22 mouse cellular contexts compared by ENCODE assay signal in the genomic region with DNA sequence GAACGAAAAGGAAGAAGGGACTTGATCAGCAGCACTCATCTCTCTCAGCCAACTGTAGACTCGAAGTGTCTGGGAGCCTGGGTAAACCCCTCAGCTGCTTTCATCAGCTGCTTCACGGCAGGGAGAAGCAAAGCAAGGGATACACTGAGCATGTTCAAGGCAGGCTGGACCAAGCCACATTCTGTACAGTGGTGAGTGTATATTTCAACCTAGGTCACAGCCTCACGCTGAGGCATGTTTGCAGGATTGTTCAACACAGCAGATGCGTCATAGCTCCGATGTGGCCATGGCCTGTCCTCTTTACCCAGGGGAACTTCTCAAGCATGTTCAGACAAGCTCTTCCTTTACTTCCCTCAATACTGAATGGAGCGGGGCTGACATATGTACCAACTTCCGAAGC.
DNase-seq lines count a peak whose midpoint lies in the region; ATAC-seq and TF ChIP-seq lines count a peak whose summit lies in the region.
"Had no signal": no experiment of that assay in that cellular context is flagged by ENCODE, and none has a peak within 500 bp of the region (broad histone marks: within the 10 kb centered on the region; RNA-seq: fewer than 3 reads in every experiment).

No protein-coding gene starts in this region.

- TF ChIP-seq POLR2A in CH12.LX (IDR thresholded peaks at IDR 0.05; ENCODE audit: low read depth, low read length) = no peak

- peak; percentile 47; the same call in 1 of the 2 replicates for ATAC-seq in embryonic facial prominence, embryonic 14.5 days (ENCODE audit: low read depth)
- no peak for ATAC-seq in megakaryocyte, adult 5-6 weeks (ENCODE audit: poor library complexity, severe bottlenecking)
- ATAC-seq in stomach, embryonic 15.5 days (ENCODE audit: insufficient read depth, low FRiP score, low read depth) = peak; percentile 14; the same call in 1 of the 2 replicates
- ATAC-seq: CD4-positive, CD25-positive, alpha-beta regulatory T cell, adult 4 months; forebrain, embryonic 15.5 days had no signal

- H3K36me3 ChIP-seq in embryonic facial prominence, embryonic 14.5 days (ENCODE audit: control insufficient read depth, insufficient read depth, low read length) = no peaks in the 10 kb centered on the region
- H3K36me3 ChIP-seq in embryonic facial prominence, embryonic 10.5 days (replicated peaks) = no peaks in the 10 kb centered on the region
- H3K36me3 ChIP-seq in megakaryocyte, embryonic 14.5 days (replicated peaks; ENCODE audit: low read length) = no peaks in the 10 kb centered on the region
- H3K36me3 ChIP-seq in CH12.LX (replicated peaks in 1 of 2; ENCODE audit: control insufficient read depth in 1 of 2, insufficient read depth in 1 of 2, low read length in 1 of 2) = no peaks in the 10 kb centered on the region
- H3K36me3 ChIP-seq in stomach, embryonic 15.5 days = no peaks in the 10 kb centered on the region
- H3K36me3 ChIP-seq: embryonic facial prominence, embryonic 15.5 days; forebrain, embryonic 15.5 days; heart, embryonic 12.5 days; hindbrain, embryonic 10.5 days had no signal

- peaks cover 9% of the 10 kb centered on the region; the same call in 1 of the 2 replicates for H3K4me1 ChIP-seq in embryonic facial prominence, embryonic 14.5 days (ENCODE audit: control insufficient read depth, insufficient read depth, low read length)
- H3K4me1 ChIP-seq in embryonic facial prominence, embryonic 10.5 days = peaks cover 16% of the 10 kb centered on the region
- no peaks in the 10 kb centered on the region for H3K4me1 ChIP-seq in megakaryocyte, embryonic 14.5 days
- H3K4me1 ChIP-seq in CH12.LX (ENCODE audit: control insufficient read depth in 1 of 2, insufficient read depth in 2 of 2) = peaks cover 3 to 8% of the 10 kb centered on the region in 2 experiments; a peak in 3 of 4 replicates
- no peaks in the 10 kb centered on the region for H3K4me1 ChIP-seq in stomach, embryonic 15.5 days
- H3K4me1 ChIP-seq: forebrain, embryonic 15.5 days had no signal

- H3K4me3 ChIP-seq in embryonic facial prominence, embryonic 14.5 days (ENCODE audit: low read depth, low read length) = no peak overlapping the region
- no peak overlapping the region for H3K4me3 ChIP-seq in embryonic facial prominence, embryonic 10.5 days
- peak overlapping the region; percentile 40 for H3K4me3 ChIP-seq in megakaryocyte, embryonic 14.5 days (replicated peaks)
- no peak overlapping the region for H3K4me3 ChIP-seq in CH12.LX (replicated peaks in 1 of 3; ENCODE audit: low read depth in 2 of 3, low read length in 2 of 3, poor library complexity in 1 of 3)
- H3K4me3 ChIP-seq in stomach, embryonic 15.5 days (replicated peaks) = no peak overlapping the region
- H3K4me3 ChIP-seq: embryonic facial prominence, embryonic 15.5 days; erythroblast, embryonic 14.5 days; forebrain, embryonic 15.5 days; heart, adult 2 months; heart, embryonic 12.5 days; hindbrain, embryonic 10.5 days had no signal

- DNase-seq in embryonic facial prominence, embryonic 14.5 days (ENCODE audit: low spot score) = peak; percentile 11
- DNase-seq in embryonic facial prominence, embryonic 10.5 days (ENCODE audit: low spot score) = no peak
- no peak for DNase-seq in CH12.LX (ENCODE audit: extremely low read depth)
- DNase-seq in cerebellum, postnatal 25 days = no peak
- DNase-seq in ovary, postnatal 36 days (ENCODE audit: low spot score) = no peak
- DNase-seq: adrenal gland, postnatal 10 days; B cell, adult 2 months; cerebellum, adult 11-12 months; cerebellum, adult 9-10 months; cerebellum, postnatal 36 days; gastrocnemius, postnatal 36 days; heart, adult 2 months had no signal

- no peak overlapping the region for H3K9ac ChIP-seq in embryonic facial prominence, embryonic 14.5 days (ENCODE audit: low read depth, low read length)
- no peak overlapping the region for H3K9ac ChIP-seq in CH12.LX (ENCODE audit: insufficient read depth, low read depth)
- H3K9ac ChIP-seq in stomach, embryonic 15.5 days = no peak overlapping the region
- H3K9ac ChIP-seq: embryonic facial prominence, embryonic 15.5 days; forebrain, embryonic 15.5 days; heart, embryonic 12.5 days had no signal

- 68% methylated on average over 8 of the region's 8 CpGs for WGBS in embryonic facial prominence, embryonic 14.5 days
- 83% methylated on average over 8 of the region's 8 CpGs for WGBS in embryonic facial prominence, embryonic 10.5 days
- 68% methylated on average over 8 of the region's 8 CpGs for WGBS in stomach, embryonic 15.5 days

- in situ Hi-C loops in CH12.LX (cut with MboI; ENCODE audit: low pct_ligation_motif_present, low pct_unique_long_range_greater_than_20kb, low sequenced_read_pairs) = no loop called here

- no peaks in the 10 kb centered on the region for H3K27me3 ChIP-seq in embryonic facial prominence, embryonic 14.5 days (replicated peaks; ENCODE audit: control insufficient read depth, insufficient read depth, low read length)
- H3K27me3 ChIP-seq in embryonic facial prominence, embryonic 10.5 days (replicated peaks; ENCODE audit: low read depth, poor library complexity, severe bottlenecking) = no peaks in the 10 kb centered on the region
- H3K27me3 ChIP-seq in megakaryocyte, embryonic 14.5 days (replicated peaks) = no peaks in the 10 kb centered on the region
- H3K27me3 ChIP-seq in CH12.LX (replicated peaks) = no peaks in the 10 kb centered on the region
- H3K27me3 ChIP-seq in stomach, embryonic 15.5 days (replicated peaks) = no peaks in the 10 kb centered on the region
- H3K27me3 ChIP-seq: embryonic facial prominence, embryonic 15.5 days; forebrain, embryonic 15.5 days; heart, embryonic 12.5 days had no signal

- no peak overlapping the region for H3K27ac ChIP-seq in embryonic facial prominence, embryonic 14.5 days (replicated peaks; ENCODE audit: low read depth, low read length)
- no peak overlapping the region for H3K27ac ChIP-seq in embryonic facial prominence, embryonic 10.5 days (replicated peaks)
- no peak overlapping the region for H3K27ac ChIP-seq in CH12.LX (ENCODE audit: insufficient read depth, low read depth)
- H3K27ac ChIP-seq in stomach, embryonic 15.5 days = no peak overlapping the region
- H3K27ac ChIP-seq: forebrain, embryonic 15.5 days; heart, adult 2 months; hindbrain, embryonic 10.5 days; hindbrain, embryonic 14.5 days had no signal

- H3K4me2 ChIP-seq in embryonic facial prominence, embryonic 14.5 days (ENCODE audit: low read depth, low read length) = no peak overlapping the region
- H3K4me2 ChIP-seq in CH12.LX (ENCODE audit: insufficient read depth, low read depth, poor library complexity, severe bottlenecking) = peak overlapping the region; percentile 24; the same call in 1 of the 2 replicates
- no peak overlapping the region for H3K4me2 ChIP-seq in stomach, embryonic 15.5 days
- H3K4me2 ChIP-seq: embryonic facial prominence, embryonic 15.5 days; forebrain, embryonic 15.5 days; hindbrain, embryonic 14.5 days had no signal

- TF ChIP-seq EP300 in CH12.LX (IDR thresholded peaks at IDR 0.05; ENCODE audit: low read length) = no peak

- no peak for TF ChIP-seq RAD21 in CH12.LX (IDR thresholded peaks at IDR 0.05; ENCODE audit: low read depth, low read length)

- no peaks in the 10 kb centered on the region for H3K79me2 ChIP-seq in CH12.LX (replicated peaks; ENCODE audit: control insufficient read depth, extremely low read depth, insufficient read depth, poor library complexity, severe bottlenecking)

- no peaks in the 10 kb centered on the region for H3K9me3 ChIP-seq in embryonic facial prominence, embryonic 14.5 days (ENCODE audit: control insufficient read depth, low read length)
- no peaks in the 10 kb centered on the region for H3K9me3 ChIP-seq in embryonic facial prominence, embryonic 10.5 days
- peaks cover 17% of the 10 kb centered on the region for H3K9me3 ChIP-seq in megakaryocyte, embryonic 14.5 days
- no peaks in the 10 kb centered on the region for H3K9me3 ChIP-seq in CH12.LX (replicated peaks; ENCODE audit: low read length)
- no peaks in the 10 kb centered on the region for H3K9me3 ChIP-seq in stomach, embryonic 15.5 days
- H3K9me3 ChIP-seq: embryonic facial prominence, embryonic 15.5 days; forebrain, embryonic 15.5 days; hindbrain, embryonic 10.5 days had no signal

- TF ChIP-seq CTCF in CH12.LX (conservative IDR thresholded peaks at IDR 0.05 in 1 of 2, IDR thresholded peaks at IDR 0.05 in 1 of 2; ENCODE audit: low read depth in 2 of 2, low read length in 2 of 2) = no peak

- dilution Hi-C loops in CH12.LX (cut with MboI; ENCODE audit: extremely low pct_ligation_motif_present, extremely low pct_unique_long_range_greater_than_20kb, low sequenced_read_pairs) = no loop called here

TF ChIP-seq in CH12.LX, 34 proteins besides CTCF, POLR2A, EP300 and RAD21:
- TF ChIP-seq NRF1 (IDR thresholded peaks at IDR 0.05; ENCODE audit: low read depth, low read length) (peak; percentile 46; the same call in 1 of the 2 replicates), MEF2A (IDR thresholded peaks at IDR 0.05; ENCODE audit: borderline replicate concordance, low read depth, low read length) (no peak), TBP (conservative IDR thresholded peaks at IDR 0.05; ENCODE audit: low read depth, low read length) (0 out of 2 replicates have a peak, but pooled peaks have one; percentile 32)
TF ChIP-seq in CH12.LX: peak in this region for 2.
